ENCODE assay signal across 35 mouse cellular contexts in the genomic region with DNA sequence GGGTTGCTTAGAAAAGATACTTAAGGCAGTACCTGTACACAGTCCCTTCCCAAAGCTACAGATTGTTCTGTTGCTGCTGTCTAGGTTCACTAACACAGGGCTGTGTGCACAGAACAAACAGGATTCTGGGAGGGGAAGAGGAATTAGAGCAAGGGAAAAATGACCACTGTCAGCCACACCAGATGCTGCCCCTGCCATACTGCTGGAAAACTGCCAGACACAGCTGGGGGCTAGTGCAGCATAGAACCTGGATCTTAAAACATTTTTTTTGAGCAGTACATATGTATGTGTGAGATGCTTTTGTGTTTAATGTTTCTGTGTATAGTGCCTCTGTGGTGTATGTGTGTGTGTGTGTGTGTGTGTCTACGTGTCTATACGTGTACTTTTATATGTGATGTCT.
"Had no signal": no experiment of that assay in that cellular context is flagged by ENCODE, and none has a peak within 500 bp of the region (broad histone marks: within the 10 kb centered on the region; RNA-seq: fewer than 3 reads in every experiment).

No protein-coding gene starts in this region.

- H3K36me3 ChIP-seq: heart, embryonic 10.5 days; heart, embryonic 12.5 days; heart, embryonic 13.5 days; heart, embryonic 15.5 days; hindbrain, embryonic 10.5 days; hindbrain, embryonic 12.5 days; hindbrain, embryonic 13.5 days; hindbrain, embryonic 15.5 days; intestine, embryonic 15.5 days; kidney, embryonic 15.5 days had no signal

- DNase-seq: heart, postnatal 10 days; heart, postnatal 14 days; heart, postnatal 36 days; heart, postnatal 4 days; kidney, adult 11 months; kidney, adult 18-20 months; kidney, adult 2 months; kidney, adult 8-10 months; kidney, adult 9 months; kidney, postnatal 10 days; kidney, postnatal 14 days; kidney, postnatal 25 days; kidney, postnatal 36 days; kidney, postnatal 4 days; layer of hippocampus, adult 9-11 months; layer of hippocampus, postnatal 36 days had no signal

- H3K4me3 ChIP-seq: heart, embryonic 10.5 days; heart, embryonic 12.5 days; heart, embryonic 13.5 days; heart, embryonic 15.5 days; hindbrain, embryonic 10.5 days; hindbrain, embryonic 12.5 days; hindbrain, embryonic 13.5 days; hindbrain, embryonic 15.5 days; intestine, embryonic 15.5 days; kidney, embryonic 15.5 days; layer of hippocampus, adult 2 months had no signal

- H3K4me2 ChIP-seq: heart, embryonic 11.5 days; heart, embryonic 12.5 days; heart, embryonic 13.5 days; heart, embryonic 15.5 days; hindbrain, embryonic 12.5 days; hindbrain, embryonic 13.5 days; hindbrain, embryonic 14.5 days; hindbrain, embryonic 15.5 days; intestine, embryonic 15.5 days; kidney, embryonic 15.5 days had no signal

- H3K9ac ChIP-seq: heart, embryonic 12.5 days; heart, embryonic 13.5 days; heart, embryonic 15.5 days; hindbrain, embryonic 12.5 days; hindbrain, embryonic 13.5 days; hindbrain, embryonic 14.5 days; hindbrain, embryonic 15.5 days; intestine, embryonic 15.5 days; kidney, embryonic 15.5 days had no signal

- H3K27me3 ChIP-seq: heart, embryonic 12.5 days; heart, embryonic 13.5 days; heart, embryonic 15.5 days; hindbrain, embryonic 12.5 days; hindbrain, embryonic 13.5 days; hindbrain, embryonic 15.5 days; intestine, embryonic 15.5 days; kidney, embryonic 15.5 days had no signal

- H3K9me3 ChIP-seq: heart, embryonic 10.5 days; heart, embryonic 12.5 days; heart, embryonic 13.5 days; heart, embryonic 15.5 days; hindbrain, embryonic 10.5 days; hindbrain, embryonic 12.5 days; hindbrain, embryonic 13.5 days; hindbrain, embryonic 15.5 days; intestine, embryonic 15.5 days; kidney, embryonic 15.5 days had no signal

- ATAC-seq: hindbrain, embryonic 16.5 days; hindbrain, postnatal 0 days; inflammation-experienced regulatory T-cells, adult 6 months; intestine, embryonic 15.5 days; intestine, embryonic 16.5 days; intestine, postnatal 0 days had no signal

- H3K27ac ChIP-seq: heart, embryonic 10.5 days; heart, embryonic 13.5 days; heart, embryonic 15.5 days; hindbrain, embryonic 10.5 days; hindbrain, embryonic 14.5 days; hindbrain, postnatal 0 days; intestine, embryonic 15.5 days; kidney, embryonic 15.5 days; kidney, postnatal 0 days; layer of hippocampus, adult 2 months had no signal
